Mouse (Mus musculus) heart, adult 2 months (tissue): ENCODE measurements around the gene Kcnc2. TPM values are rescaled to one million over a fixed set of nuclear protein-coding genes. Genes with fewer than 3 reads are reported as not detected.

ENCODE experiments used
- DNase-seq, 2 experiments: peaks; one replicate each; pipeline ENCODE4 v3.0.0; 2021
- H3K27ac ChIP-seq: fragments of 200-600 bp; 2 replicates; pipeline ENCODE4 v1.8.1; 2022
- H3K27me3 ChIP-seq: fragments of 200-500 bp; 2 replicates; pipeline ENCODE4 v1.6.1; 2012; ENCODE audit warnings: mild to moderate bottlenecking, low read length, inconsistent platforms, mixed read lengths; ENCODE audit not compliant: control insufficient read depth, insufficient read depth
- H3K36me3 ChIP-seq: fragments of 200-500 bp; 2 replicates; pipeline ENCODE4 v1.6.1; 2012; ENCODE audit warnings: low read length, inconsistent platforms; ENCODE audit not compliant: control insufficient read depth, insufficient read depth
- H3K4me1 ChIP-seq: fragments of 200-500 bp; 2 replicates; pipeline ENCODE4 v1.6.1; 2011; ENCODE audit warnings: low read length; ENCODE audit not compliant: control insufficient read depth, insufficient read depth
- H3K4me3 ChIP-seq: fragments of 200-600 bp; 2 replicates; pipeline ENCODE4 v1.8.1; 2022
- H3K79me2 ChIP-seq: fragments of 200-500 bp; replicated peaks from 2 replicates; pipeline ENCODE4 v1.6.1; 2012; ENCODE audit warnings: mild to moderate bottlenecking, inconsistent platforms, low read length, moderate library complexity, mixed read lengths; ENCODE audit not compliant: control insufficient read depth, insufficient read depth
- H3K9ac ChIP-seq: fragments of 200-500 bp; 2 replicates; pipeline ENCODE4 v1.6.1; 2012; ENCODE audit warnings: low read depth, mild to moderate bottlenecking, control low read depth, inconsistent platforms, low read length, mixed read lengths
- CTCF ChIP-seq: fragments of 200-600 bp; IDR thresholded peaks from 2 replicates; pipeline ENCODE4 v1.8.1; 2022; ENCODE audit warnings: antibody characterized with exemption, mild to moderate bottlenecking, moderate library complexity
- EP300 ChIP-seq: fragments of 200-500 bp; IDR thresholded peaks from 2 replicates; pipeline ENCODE4 v1.6.1; 2011; ENCODE audit warnings: low read depth, low read length, control low read depth; ENCODE audit not compliant: insufficient read depth
- POLR2A ChIP-seq: fragments of 200-500 bp; IDR thresholded peaks from 2 replicates; pipeline ENCODE4 v1.6.1; 2011; ENCODE audit warnings: mild to moderate bottlenecking, low read depth, low read length, control low read depth; ENCODE audit not compliant: insufficient read depth
- WGBS: fragments of 180-500 bp; shearing (Covaris S2); methylation state at CpG from one replicate; pipeline ENCODE4 v1.1.7; 2018; 5-methylcytosine and 5-hydroxymethylcytosine counted together
- intact Hi-C: fragments of 180-260 bp; cut with DNase I; formaldehyde crosslinking; loops from one replicate; pipeline ENCODE4 v1.15.1; 2025
- polyA plus RNA-seq: library from polyadenylated mRNA; depleted of rRNA; stranded (reverse); fragments of >200 nt; gene quantifications from 2 replicates; pipeline ENCODE4 v1.2.3, GENCODE M21; 2012
- total RNA-seq, 2 experiments: library from RNA; stranded (reverse); gene quantifications; 2 replicates each; pipeline ENCODE4 v1.2.3; 2021

The Kcnc2 gene
- total and polyA plus RNA-seq, 3 experiments = 0.39 to 0.49 (median 0.41) TPM

GRCm38 (mm10) chr10:112409525-112409924 is 138.6 kb downstream of the Kcnc2 start:
- no peak overlapping the region for H3K27ac ChIP-seq
- intact Hi-C loops = no loop called here

DNA sequence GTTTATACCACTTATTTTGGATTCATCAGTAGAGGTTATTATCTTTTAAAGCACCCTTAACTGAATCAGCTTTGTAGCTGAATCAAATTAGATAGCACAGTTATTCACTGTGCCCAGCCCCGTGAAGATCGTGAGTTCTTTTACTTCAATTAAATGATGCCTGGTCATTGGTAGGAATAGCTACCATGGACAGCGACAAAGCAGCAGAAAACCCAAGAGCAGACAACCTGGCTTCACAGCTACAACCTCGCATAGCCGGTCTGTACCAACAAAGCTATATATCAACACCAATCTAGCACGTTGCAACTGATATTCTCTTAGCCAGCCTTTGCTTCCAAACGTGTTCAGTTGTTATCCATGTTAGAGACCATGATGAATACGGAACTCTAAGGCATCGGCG is 152.4 kb downstream of the Kcnc2 start:
- no peaks in the 10 kb centered on the region for H3K36me3 ChIP-seq
- H3K4me1 ChIP-seq = no peaks in the 10 kb centered on the region
- 48% methylated on average over 10 of the region's 10 CpGs for WGBS
- no peak overlapping the region for H3K27ac ChIP-seq
- no peaks in the 10 kb centered on the region for H3K79me2 ChIP-seq
- H3K9ac ChIP-seq = no peak overlapping the region
- TF ChIP-seq POLR2A (no peak), EP300 (no peak), CTCF (no peak)
- H3K4me3 ChIP-seq = no peak overlapping the region
- intact Hi-C loops = no loop called here
- H3K27me3 ChIP-seq = no peaks in the 10 kb centered on the region
- no peak for DNase-seq

More at GRCm38 (mm10) chr10:112409525-112409924, 138.6 kb downstream of the Kcnc2 start:
- 43% methylated on average over 2 of the region's 2 CpGs for WGBS
- no peak for DNase-seq
- no peak overlapping the region for H3K9ac ChIP-seq
- TF ChIP-seq CTCF (no peak), POLR2A (no peak), EP300 (no peak)
- no peak overlapping the region for H3K4me3 ChIP-seq
- H3K27me3 ChIP-seq = no peaks in the 10 kb centered on the region
- no peaks in the 10 kb centered on the region for H3K79me2 ChIP-seq
- H3K4me1 ChIP-seq = no peaks in the 10 kb centered on the region
- no peaks in the 10 kb centered on the region for H3K36me3 ChIP-seq

GRCm38 (mm10) chr10:112436950-112437349 is 166.0 kb downstream of the Kcnc2 start:
- H3K79me2 ChIP-seq = no peaks in the 10 kb centered on the region
- no peak overlapping the region for H3K4me3 ChIP-seq
- no peaks in the 10 kb centered on the region for H3K36me3 ChIP-seq
- no peak overlapping the region for H3K9ac ChIP-seq
- TF ChIP-seq EP300 (no peak), CTCF (no peak), POLR2A (no peak)
- H3K27me3 ChIP-seq = no peaks in the 10 kb centered on the region
- H3K4me1 ChIP-seq = no peaks in the 10 kb centered on the region
- no peak overlapping the region for H3K27ac ChIP-seq
- no peak for DNase-seq
- 61% methylated on average over 2 of the region's 2 CpGs for WGBS
- intact Hi-C loops = no loop called here

GRCm38 (mm10) chr10:112444640-112445039 is 173.7 kb downstream of the Kcnc2 start:
- no peak for DNase-seq
- no peak overlapping the region for H3K4me3 ChIP-seq
- 47% methylated on average over 4 of the region's 4 CpGs for WGBS
- TF ChIP-seq CTCF (no peak), POLR2A (no peak), EP300 (no peak)
- H3K4me1 ChIP-seq = no peaks in the 10 kb centered on the region
- no peak overlapping the region for H3K27ac ChIP-seq
- intact Hi-C loops = no loop called here
- no peaks in the 10 kb centered on the region for H3K27me3 ChIP-seq
- no peak overlapping the region for H3K9ac ChIP-seq
- no peaks in the 10 kb centered on the region for H3K36me3 ChIP-seq
- no peaks in the 10 kb centered on the region for H3K79me2 ChIP-seq

DNA sequence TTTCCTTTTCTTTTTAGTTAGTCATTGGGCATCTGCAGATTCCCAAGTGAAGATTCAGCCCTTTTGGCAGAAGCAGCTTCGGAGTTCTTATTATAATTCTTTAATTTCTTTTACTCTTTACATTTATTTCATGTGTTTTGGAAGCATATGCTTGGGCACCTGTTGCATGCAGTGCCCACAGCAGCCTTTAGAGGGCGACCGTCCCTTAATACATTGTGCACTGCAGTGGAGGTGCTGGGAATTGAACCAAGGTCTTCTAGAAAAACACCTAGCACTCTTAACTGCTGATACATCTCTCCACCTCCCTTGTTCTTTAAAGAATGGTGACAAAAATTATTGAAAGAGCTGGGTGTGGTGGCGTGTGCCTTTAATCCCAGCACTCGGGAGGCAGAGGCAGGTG is 180.0 kb downstream of the Kcnc2 start:
- no peak overlapping the region for H3K27ac ChIP-seq
- no peaks in the 10 kb centered on the region for H3K4me1 ChIP-seq
- H3K4me3 ChIP-seq = no peak overlapping the region
- WGBS = 67% methylated on average over 5 of the region's 5 CpGs
- TF ChIP-seq EP300 (no peak), POLR2A (no peak)
- H3K27me3 ChIP-seq = no peaks in the 10 kb centered on the region
- no peak overlapping the region for H3K9ac ChIP-seq
- no peaks in the 10 kb centered on the region for H3K36me3 ChIP-seq
- intact Hi-C loops = no loop called here
- no peak for DNase-seq
- H3K79me2 ChIP-seq = no peaks in the 10 kb centered on the region

GRCm38 (mm10) chr10:112468689-112469384 is 197.9 kb downstream of the Kcnc2 start:
- no peaks in the 10 kb centered on the region for H3K4me1 ChIP-seq
- TF ChIP-seq POLR2A (no peak), CTCF (no peak), EP300 (no peak)
- H3K79me2 ChIP-seq = no peaks in the 10 kb centered on the region
- no peaks in the 10 kb centered on the region for H3K36me3 ChIP-seq
- no peak overlapping the region for H3K4me3 ChIP-seq
- no peak overlapping the region for H3K9ac ChIP-seq
- no peaks in the 10 kb centered on the region for H3K27me3 ChIP-seq
- 68% methylated on average over 6 of the region's 6 CpGs for WGBS
- DNase-seq = no peak
- intact Hi-C loops = no loop called here
- no peak overlapping the region for H3K27ac ChIP-seq
